Mouse (Mus musculus) liver, embryonic 13.5 days (tissue): Measurements from ENCODE around the gene Lrp5. TPM values are rescaled to one million over a fixed set of nuclear protein-coding genes. Genes with fewer than 3 reads are reported as not detected.
"Not testable (repeated sequence)": the region's sequence is repeated elsewhere in the genome, so short reads cannot be mapped to it uniquely, and the experiment has no call there.

Experiments
- ATAC-seq: fragments of 200-750 bp; cut with Nextera tagmentation; 2 replicates; pipeline ENCODE4 v1.8.0; 2017; ENCODE audit warnings: low read depth, mild to moderate bottlenecking, moderate number of reproducible peaks, moderate library complexity
- DNase-seq: peaks from one replicate; pipeline ENCODE4 v3.0.0; 2022
- H3K27ac ChIP-seq: fragments of 300-500 bp; sonication (generic); 2 replicates; pipeline ENCODE4 v1.5.1; 2015; ENCODE audit warnings: moderate library complexity, mild to moderate bottlenecking, inconsistent platforms
- H3K27me3 ChIP-seq: fragments of 300-500 bp; sonication (generic); 2 replicates; pipeline ENCODE4 v1.6.1; 2015; ENCODE audit warnings: mild to moderate bottlenecking, inconsistent platforms
- H3K36me3 ChIP-seq: fragments of 300-500 bp; sonication (generic); 2 replicates; pipeline ENCODE4 v1.6.1; 2015; ENCODE audit warnings: mild to moderate bottlenecking, inconsistent platforms
- H3K4me1 ChIP-seq: fragments of 300-500 bp; sonication (generic); replicated peaks from 2 replicates; pipeline ENCODE4 v1.6.1; 2015; ENCODE audit warnings: inconsistent platforms
- H3K4me2 ChIP-seq: fragments of 300-500 bp; sonication (generic); 2 replicates; pipeline ENCODE4 v1.6.1; 2015; ENCODE audit warnings: inconsistent platforms, mild to moderate bottlenecking, moderate library complexity
- H3K4me3 ChIP-seq: fragments of 300-500 bp; sonication (generic); replicated peaks from 2 replicates; pipeline ENCODE4 v1.5.1; 2015; ENCODE audit warnings: mild to moderate bottlenecking, inconsistent platforms
- H3K9ac ChIP-seq: fragments of 300-500 bp; sonication (generic); 2 replicates; pipeline ENCODE4 v1.6.1; 2015; ENCODE audit warnings: mild to moderate bottlenecking, inconsistent platforms
- H3K9me3 ChIP-seq: fragments of 300-500 bp; sonication (generic); replicated peaks from 2 replicates; pipeline ENCODE4 v1.6.1; 2016; ENCODE audit warnings: inconsistent platforms
- WGBS: fragments of 180-500 bp; shearing (Covaris S2); methylation state at CpG from one replicate; pipeline ENCODE4 v1.1.7; 2015; ENCODE audit not compliant: insufficient replicate concordance; 5-methylcytosine and 5-hydroxymethylcytosine counted together
- polyA plus RNA-seq: library from polyadenylated mRNA; unstranded; fragments of >200 nt; fragmentation: Nextera tagmentation; extraction: Ambion mirVana; gene quantifications from 2 replicates; pipeline ENCODE4 v1.2.1, GENCODE M21; 2015

Gene Lrp5
- polyA plus RNA-seq, 1 experiment from 2014 or later = 2.0 TPM

DNA sequence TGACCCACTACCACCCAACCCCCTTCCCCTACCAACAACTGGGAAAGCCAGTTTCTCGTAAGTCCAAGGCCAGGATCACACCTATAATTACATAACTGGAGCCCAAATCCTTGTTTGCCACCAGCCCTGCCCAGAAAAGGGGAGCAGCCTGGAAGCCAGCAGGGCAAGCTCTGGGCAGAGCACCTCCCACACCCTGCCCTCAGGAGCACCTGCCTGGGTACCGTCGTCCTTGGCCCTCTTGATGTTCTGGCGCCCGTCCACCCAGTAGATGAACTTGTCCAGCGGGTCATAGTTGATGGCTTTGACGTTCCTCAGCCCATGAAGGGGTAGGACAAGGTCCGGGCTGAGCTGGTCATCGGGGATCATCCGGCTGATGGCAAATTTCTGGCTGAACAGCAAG, 76.5 kb downstream of the Lrp5 start:
- peaks cover 55% of the 10 kb centered on the region for H3K36me3 ChIP-seq
- no peaks in the 10 kb centered on the region for H3K9me3 ChIP-seq
- no peak overlapping the region for H3K27ac ChIP-seq
- no peaks in the 10 kb centered on the region for H3K27me3 ChIP-seq
- 77% methylated on average over 10 of the region's 10 CpGs for WGBS
- no peak overlapping the region for H3K9ac ChIP-seq
- ATAC-seq = no peak
- no peaks in the 10 kb centered on the region for H3K4me1 ChIP-seq
- H3K4me2 ChIP-seq = no peak overlapping the region
- H3K4me3 ChIP-seq = no peak overlapping the region
- DNase-seq = no peak

DNA sequence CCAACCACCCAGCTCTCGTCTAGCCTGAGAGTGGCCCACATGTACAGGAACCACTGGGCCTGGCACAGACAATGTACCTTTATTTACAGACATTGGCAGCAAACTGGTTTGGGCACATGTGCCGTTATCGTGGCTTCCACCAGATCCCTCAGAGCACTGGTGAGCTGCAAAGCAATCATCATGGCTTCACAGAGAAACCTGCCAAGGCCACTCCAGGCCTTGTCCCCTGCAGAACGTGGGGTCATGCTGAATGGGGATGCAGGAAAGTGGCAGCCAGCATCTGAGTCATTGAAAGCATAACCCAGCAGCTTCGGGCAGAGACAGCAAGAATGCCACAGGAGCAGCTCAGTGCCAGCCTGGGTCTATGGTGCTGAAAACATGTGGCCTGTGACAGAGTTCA, 92.0 kb downstream of the Lrp5 start:
- H3K27me3 ChIP-seq = no peaks in the 10 kb centered on the region
- peaks cover 16% of the 10 kb centered on the region for H3K4me1 ChIP-seq
- no peak overlapping the region for H3K4me3 ChIP-seq
- no peak overlapping the region for H3K9ac ChIP-seq
- H3K9me3 ChIP-seq = no peaks in the 10 kb centered on the region
- no peak for DNase-seq
- H3K36me3 ChIP-seq = peaks cover 73% of the 10 kb centered on the region
- WGBS = 71% methylated on average over 5 of the region's 5 CpGs
- H3K4me2 ChIP-seq = no peak overlapping the region
- no peak for ATAC-seq
- no peak overlapping the region for H3K27ac ChIP-seq

DNA sequence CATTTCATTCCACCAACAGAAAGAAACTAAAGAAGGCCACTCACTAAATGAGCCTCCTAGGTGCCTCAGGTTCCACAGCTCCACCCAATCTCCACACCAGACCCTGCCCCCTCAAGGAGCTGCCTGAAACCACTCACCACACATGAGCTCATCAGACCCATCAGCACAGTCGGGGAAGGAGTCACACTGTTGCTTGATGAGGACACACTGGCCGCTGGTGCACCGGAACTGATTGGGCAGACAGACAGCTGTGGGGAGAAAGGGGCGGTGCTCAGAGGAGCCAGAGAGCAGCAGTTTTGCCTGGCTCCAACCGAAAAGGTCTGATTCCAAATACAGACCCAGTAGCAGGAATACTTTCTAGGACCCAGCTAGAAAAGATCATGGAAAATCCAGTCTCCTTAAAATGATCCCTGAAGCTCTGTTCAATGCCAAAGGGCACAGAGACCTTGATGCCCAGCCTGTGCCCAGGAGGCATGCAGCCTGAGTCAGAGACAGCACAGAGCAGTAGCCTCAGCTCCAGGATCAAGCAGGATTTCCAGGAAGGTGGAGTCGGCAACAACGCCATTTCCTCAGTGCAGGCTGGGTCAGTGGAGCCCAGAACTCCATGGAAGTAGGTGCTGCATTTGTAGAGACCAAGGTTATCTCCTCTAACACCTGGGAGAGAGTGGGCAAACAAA, 92.8 kb downstream of the Lrp5 start:
- Histone ChIP-seq H3K27ac (no peak overlapping the region), H3K27me3 (no peaks in the 10 kb centered on the region), H3K9me3 (no peaks in the 10 kb centered on the region), H3K36me3 (peaks cover 69% of the 10 kb centered on the region), H3K4me2 (no peak overlapping the region), H3K4me3 (no peak overlapping the region), H3K9ac (no peak overlapping the region), H3K4me1 (peaks cover 24% of the 10 kb centered on the region)
- ATAC-seq (no peak), DNase-seq (no peak)
- 70% methylated on average over 7 of the region's 7 CpGs for WGBS

DNA sequence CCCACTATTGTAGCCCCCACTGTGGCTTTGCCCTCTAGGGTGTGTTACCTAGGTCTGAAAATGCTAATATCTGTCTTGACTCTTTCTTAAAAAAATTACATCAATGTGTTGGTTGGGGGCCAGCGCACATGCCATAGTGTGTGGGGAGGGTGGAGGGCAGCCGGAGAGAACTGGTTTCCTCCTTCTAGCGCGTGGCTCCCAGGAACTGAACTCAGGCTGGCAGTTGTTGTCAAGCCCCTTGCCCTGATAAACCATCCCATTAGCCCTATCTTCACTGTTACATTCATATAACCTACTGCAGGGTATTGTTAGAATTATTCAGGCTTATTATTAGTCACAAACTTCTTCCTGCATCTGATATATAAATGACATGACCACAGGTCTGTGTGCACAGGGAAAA, 96.4 kb downstream of the Lrp5 start:
- peaks cover 26% of the 10 kb centered on the region for H3K4me1 ChIP-seq
- H3K4me2 ChIP-seq = peak overlapping the region; percentile 9
- H3K9ac ChIP-seq = peak overlapping the region; percentile 28
- H3K4me3 ChIP-seq = no peak overlapping the region
- ATAC-seq (peak; percentile 49), DNase-seq (no peak)
- H3K9me3 ChIP-seq = no peaks in the 10 kb centered on the region
- H3K27ac ChIP-seq = peak overlapping the region; percentile 79
- WGBS = 27% methylated on average over 4 of the region's 4 CpGs
- no peaks in the 10 kb centered on the region for H3K27me3 ChIP-seq
- peaks cover 66% of the 10 kb centered on the region for H3K36me3 ChIP-seq

DNA sequence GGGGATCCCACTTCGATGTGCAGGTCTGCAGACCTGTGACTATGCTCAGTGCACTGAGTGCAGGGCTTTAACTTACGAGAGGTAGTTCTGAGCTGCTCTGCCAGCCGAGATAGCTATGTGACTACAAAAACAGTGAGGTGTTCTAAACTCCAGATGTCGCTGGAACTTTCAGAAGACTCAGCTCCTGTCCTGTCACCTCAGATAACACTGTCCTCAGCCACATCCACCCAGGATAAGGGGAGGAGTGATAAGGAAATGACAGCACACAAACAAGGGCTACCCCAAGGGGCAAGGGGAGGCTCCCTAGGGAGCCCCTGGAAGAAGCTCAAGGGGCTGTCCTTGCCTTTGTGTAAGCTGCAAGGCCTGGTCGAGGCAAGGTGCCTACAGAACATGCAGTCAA, 96.8 kb downstream of the Lrp5 start:
- H3K9ac ChIP-seq = peak overlapping the region; percentile 28; the same call in 1 of the 2 replicates
- H3K9me3 ChIP-seq = no peaks in the 10 kb centered on the region
- peaks cover 26% of the 10 kb centered on the region for H3K4me1 ChIP-seq
- DNase-seq (peak; percentile 57), ATAC-seq (peak; percentile 91)
- H3K27me3 ChIP-seq = no peaks in the 10 kb centered on the region
- H3K4me2 ChIP-seq = peak overlapping the region; percentile 9
- peaks cover 65% of the 10 kb centered on the region for H3K36me3 ChIP-seq
- 21% methylated on average over 5 of the region's 5 CpGs for WGBS
- H3K4me3 ChIP-seq = no peak overlapping the region
- peak overlapping the region; percentile 79 for H3K27ac ChIP-seq

DNA sequence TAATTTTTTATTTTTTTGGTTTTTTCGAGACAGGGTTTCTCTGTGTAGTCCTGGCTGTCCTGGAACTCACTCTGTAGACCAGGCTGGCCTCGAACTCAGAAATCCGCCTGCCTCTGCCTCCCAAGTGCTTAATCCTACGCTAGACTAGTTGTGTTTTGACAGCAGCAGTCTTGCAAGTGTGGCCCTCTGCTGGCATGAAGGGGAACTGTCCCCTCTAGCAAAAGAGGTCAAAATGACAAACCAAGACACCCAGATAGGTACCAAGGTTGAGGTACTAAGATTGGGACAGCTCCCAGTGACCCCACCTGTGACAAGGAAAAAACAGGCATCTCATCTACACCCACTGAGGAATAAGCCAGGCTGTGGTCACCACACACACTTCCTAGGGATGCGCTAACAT, 98.6 kb downstream of the Lrp5 start:
- WGBS = 61% methylated on average over 5 of the region's 5 CpGs
- H3K27me3 ChIP-seq, H3K4me2 ChIP-seq, H3K9ac ChIP-seq, H3K4me3 ChIP-seq, ATAC-seq, DNase-seq, H3K27ac ChIP-seq, H3K9me3 ChIP-seq: not testable (repeated sequence)
- Histone ChIP-seq H3K4me1 (peaks cover 26% of the 10 kb centered on the region), H3K36me3 (peaks cover 58% of the 10 kb centered on the region)

DNA sequence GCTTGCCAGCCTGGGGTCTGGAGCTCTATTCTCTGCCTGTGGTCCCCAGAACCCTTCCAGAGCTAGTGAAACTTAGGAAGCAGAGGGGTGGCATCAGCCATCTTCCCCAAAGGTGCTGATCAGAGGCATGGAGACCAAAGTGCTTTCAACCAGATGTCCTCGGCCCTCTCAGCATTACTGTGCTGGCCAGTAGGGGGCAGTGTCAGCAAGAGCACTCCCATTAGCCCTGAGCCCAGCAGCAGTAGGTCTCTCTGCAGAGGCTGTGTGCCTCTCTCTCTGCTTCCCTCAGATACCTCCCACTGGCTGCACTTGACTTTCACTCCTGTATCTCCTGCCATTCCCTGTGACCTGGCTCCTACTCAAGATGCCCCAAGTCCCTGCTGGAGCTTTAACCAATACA, 99.8 kb downstream of the Lrp5 start:
- H3K36me3 ChIP-seq = peaks cover 52% of the 10 kb centered on the region
- DNase-seq (peak; percentile 48), ATAC-seq (no peak)
- 32% methylated on average over 1 of the region's 1 CpGs for WGBS
- no peaks in the 10 kb centered on the region for H3K9me3 ChIP-seq
- no peak overlapping the region for H3K9ac ChIP-seq
- H3K4me2 ChIP-seq = no peak overlapping the region
- no peak overlapping the region for H3K4me3 ChIP-seq
- no peak overlapping the region for H3K27ac ChIP-seq
- H3K27me3 ChIP-seq = no peaks in the 10 kb centered on the region
- H3K4me1 ChIP-seq = peaks cover 26% of the 10 kb centered on the region

DNA sequence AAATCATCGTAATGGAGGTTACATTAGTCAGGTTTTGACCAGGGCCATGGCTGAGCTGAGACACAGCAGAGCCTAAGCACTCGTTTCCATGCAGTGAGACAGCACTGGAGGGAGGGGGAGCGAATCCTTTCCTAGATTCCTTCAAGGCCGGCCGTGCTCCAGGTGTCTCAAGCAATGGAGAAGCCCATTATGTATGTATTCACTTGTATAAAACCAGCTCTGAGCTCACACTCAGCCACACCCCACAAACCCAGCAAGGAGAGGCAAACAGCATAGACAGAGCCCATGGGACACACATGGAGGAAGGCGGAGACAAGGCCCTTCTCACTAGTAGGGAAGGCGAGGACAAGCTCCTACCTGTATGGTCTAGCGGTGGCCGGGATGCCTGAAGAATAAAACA, 100.3 kb downstream of the Lrp5 start:
- no peak overlapping the region for H3K4me2 ChIP-seq
- WGBS = 84% methylated on average over 9 of the region's 9 CpGs
- H3K4me3 ChIP-seq = no peak overlapping the region
- peaks cover 26% of the 10 kb centered on the region for H3K4me1 ChIP-seq
- no peak for DNase-seq
- no peaks in the 10 kb centered on the region for H3K27me3 ChIP-seq
- H3K9ac ChIP-seq = no peak overlapping the region
- ATAC-seq = no peak
- H3K9me3 ChIP-seq = no peaks in the 10 kb centered on the region
- no peak overlapping the region; the same call in 1 of the 2 replicates for H3K27ac ChIP-seq
- peaks cover 46% of the 10 kb centered on the region for H3K36me3 ChIP-seq

DNA sequence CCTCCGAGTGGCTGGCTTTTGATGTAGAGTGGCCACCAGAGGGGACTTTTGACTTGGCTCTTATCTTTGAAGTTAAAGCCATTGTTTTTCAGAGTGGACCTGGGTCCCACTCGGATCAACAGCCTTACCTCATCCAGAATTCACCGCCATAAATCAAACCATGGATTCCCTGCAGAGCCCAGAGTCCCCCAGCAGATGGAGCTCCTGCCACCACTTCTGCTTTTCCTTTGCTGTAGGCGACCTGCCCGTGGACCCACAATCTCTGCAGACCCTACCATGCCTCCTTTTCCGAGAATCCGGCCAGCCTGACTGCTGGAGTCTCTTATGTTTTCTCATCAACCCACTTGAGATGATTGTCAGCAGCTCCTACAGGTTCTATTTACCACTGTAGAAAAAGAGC, 105.0 kb downstream of the Lrp5 start:
- DNase-seq (no peak), ATAC-seq (no peak)

DNA sequence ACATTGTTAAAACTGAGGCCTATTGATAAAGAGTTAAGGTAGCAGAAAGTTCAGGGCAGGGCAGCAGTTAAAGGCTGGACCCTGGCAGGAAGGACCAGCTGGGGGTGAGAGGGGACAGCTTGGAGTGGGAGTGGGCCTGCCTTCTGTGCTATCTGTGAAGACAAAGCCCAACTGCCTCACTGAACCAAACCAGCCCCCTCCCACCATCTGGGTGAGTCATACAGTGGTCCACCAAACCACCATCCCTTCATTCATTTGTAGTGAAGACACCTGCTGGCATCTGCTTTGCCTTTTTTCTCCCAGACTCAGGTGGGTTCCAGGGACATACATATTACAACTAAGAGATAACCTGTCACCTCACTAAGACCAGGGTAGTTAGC, 108.5 kb downstream of the Lrp5 start:
- Histone ChIP-seq H3K4me1 (peaks cover 43% of the 10 kb centered on the region), H3K27me3 (no peaks in the 10 kb centered on the region), H3K9me3 (no peaks in the 10 kb centered on the region), H3K4me2 (no peak overlapping the region), H3K4me3 (no peak overlapping the region), H3K36me3 (no peaks in the 10 kb centered on the region), H3K9ac (0 out of 2 replicates have a peak overlapping the region, but pooled peaks have one; percentile 18), H3K27ac (no peak overlapping the region)
- no peak for DNase-seq
- ATAC-seq = no peak

More for the DNA sequence above, 105.0 kb downstream of the Lrp5 start:
- Histone ChIP-seq H3K4me2 (no peak overlapping the region), H3K4me3 (no peak overlapping the region), H3K9ac (no peak overlapping the region), H3K4me1 (peaks cover 23% of the 10 kb centered on the region), H3K9me3 (no peaks in the 10 kb centered on the region), H3K36me3 (peaks cover 21% of the 10 kb centered on the region), H3K27ac (no peak overlapping the region), H3K27me3 (no peaks in the 10 kb centered on the region)
- 16% methylated on average over 7 of the region's 7 CpGs for WGBS

DNA sequence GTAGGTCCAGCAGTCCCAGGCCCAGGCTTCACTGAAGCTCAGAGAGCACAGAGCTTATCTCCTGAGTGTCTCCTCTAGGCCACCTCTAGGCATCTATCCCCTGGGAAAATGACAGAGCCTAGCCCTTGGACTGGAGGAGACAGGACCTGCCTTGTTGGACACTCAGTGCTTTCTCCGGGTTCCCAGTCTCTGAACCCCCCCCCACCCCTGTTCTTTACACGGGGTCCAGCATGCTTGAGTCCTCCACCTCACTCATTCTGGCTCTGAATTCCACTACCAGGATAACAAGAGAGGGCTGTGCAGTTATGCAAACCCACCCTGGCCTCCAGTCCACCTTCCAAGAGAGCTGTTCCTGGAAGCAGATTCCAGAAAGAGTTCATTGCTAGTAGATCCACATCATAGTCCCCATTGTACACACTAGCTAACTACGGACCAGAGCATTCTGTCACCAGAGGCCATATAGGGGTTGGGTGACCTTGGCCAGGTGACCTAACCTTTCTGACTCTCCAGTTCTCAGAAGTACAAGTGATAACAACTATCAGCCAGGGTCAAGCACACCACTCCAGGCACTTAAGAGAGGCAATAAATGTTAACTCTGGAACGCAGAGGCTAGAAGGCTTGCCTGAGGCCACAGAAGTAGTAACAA, 109.0 kb downstream of the Lrp5 start:
- ATAC-seq (no peak), DNase-seq (no peak)
- Histone ChIP-seq H3K9ac (0 out of 2 replicates have a peak overlapping the region, but pooled peaks have one; percentile 76), H3K36me3 (no peaks in the 10 kb centered on the region), H3K4me3 (no peak overlapping the region; the same call in 1 of the 2 replicates), H3K4me1 (peaks cover 47% of the 10 kb centered on the region), H3K4me2 (peak overlapping the region; percentile 74), H3K27ac (peak overlapping the region; percentile 91), H3K27me3 (no peaks in the 10 kb centered on the region), H3K9me3 (no peaks in the 10 kb centered on the region)
- WGBS = 56% methylated on average over 4 of the region's 4 CpGs
